Mouse (Mus musculus) midbrain, embryonic 10.5 days (tissue): Measurements from ENCODE around the gene Gm13290. TPM values are rescaled to one million over a fixed set of nuclear protein-coding genes. Genes with fewer than 3 reads are reported as not detected.
"Not testable (repeated sequence)": the region's sequence is repeated elsewhere in the genome, so short reads cannot be mapped to it uniquely, and the experiment has no call there.

ENCODE experiments used
- DNase-seq: peaks from one replicate; pipeline ENCODE4 v3.0.0-alpha.2; 2017; ENCODE audit warnings: low spot score
- H3K27ac ChIP-seq: fragments of 300-500 bp; sonication (generic); replicated peaks from 2 replicates; pipeline ENCODE4 v1.5.1; 2016; ENCODE audit warnings: mild to moderate bottlenecking
- H3K27me3 ChIP-seq: fragments of 300-500 bp; sonication (generic); 2 replicates; pipeline ENCODE4 v1.6.1; 2016; ENCODE audit warnings: low read depth, mild to moderate bottlenecking; ENCODE audit not compliant: poor library complexity, severe bottlenecking
- H3K36me3 ChIP-seq: fragments of 300-500 bp; sonication (generic); 2 replicates; pipeline ENCODE4 v1.6.1; 2016; ENCODE audit warnings: mild to moderate bottlenecking, moderate library complexity
- H3K4me1 ChIP-seq: fragments of 300-500 bp; sonication (generic); 2 replicates; pipeline ENCODE4 v1.6.1; 2016
- H3K4me3 ChIP-seq: fragments of 300-500 bp; sonication (generic); 2 replicates; pipeline ENCODE4 v1.5.1; 2016; ENCODE audit warnings: mild to moderate bottlenecking, moderate library complexity
- H3K9me3 ChIP-seq: fragments of 300-500 bp; sonication (generic); replicated peaks from 2 replicates; pipeline ENCODE4 v1.6.1; 2016; ENCODE audit warnings: mild to moderate bottlenecking
- WGBS: fragments of 180-500 bp; shearing (Covaris S2); methylation state at CpG from one replicate; pipeline ENCODE4 v1.1.7; 2016; 5-methylcytosine and 5-hydroxymethylcytosine counted together
- polyA plus RNA-seq: library from polyadenylated mRNA; unstranded; fragments of >200 nt; fragmentation: Nextera tagmentation; extraction: Ambion mirVana; gene quantifications from 2 replicates; pipeline ENCODE4 v1.2.1, GENCODE M21; 2016

Gene Gm13290
- polyA plus RNA-seq, 1 experiment from 2014 or later, result not detected

DNA sequence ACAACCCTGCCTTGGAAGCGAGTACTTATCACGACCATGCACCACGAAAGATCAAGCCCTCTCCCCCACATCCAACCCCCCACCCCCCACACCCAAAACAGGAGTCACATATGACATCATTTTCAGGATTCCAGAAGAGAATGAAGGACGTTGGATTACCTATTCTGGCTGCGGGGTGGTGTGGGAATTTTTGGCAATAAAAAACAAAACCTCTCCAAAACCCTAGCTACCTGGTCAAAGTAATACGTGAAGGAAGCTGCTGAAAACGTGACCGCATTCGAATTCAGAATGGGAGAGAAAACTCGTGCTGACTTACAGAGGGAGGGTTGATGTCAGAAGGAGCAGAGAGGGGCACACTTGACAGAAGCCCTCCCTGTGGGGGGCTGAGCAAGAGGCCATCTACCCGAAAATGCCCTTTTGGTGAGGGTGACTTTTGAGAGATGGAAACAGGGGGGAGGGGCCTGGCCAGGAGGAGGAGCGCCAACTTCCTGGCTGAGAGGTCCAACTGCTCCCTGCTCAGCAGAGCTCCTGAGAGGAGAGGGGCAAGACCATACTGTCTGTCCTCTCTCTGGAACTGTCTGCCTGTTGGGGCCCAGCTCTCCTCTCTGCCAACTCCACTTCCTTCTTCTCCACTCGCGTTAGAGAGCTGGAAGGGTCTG, 13.9 kb upstream of the Gm13290 start, which contains the start of gene Gm13283:
Gm13283 (plus strand) TSS at position 510 of the 659 bp plus-strand sequence.
- H3K4me3 ChIP-seq, result peak within 1 kb of the TSS; percentile 44
- H3K4me1 ChIP-seq, result peaks cover 17% of the 10 kb centered on the region
- WGBS, result 25% methylated on average over 10 of the region's 14 CpGs
- not testable (repeated sequence) for H3K27ac ChIP-seq, H3K36me3 ChIP-seq, H3K9me3 ChIP-seq, DNase-seq, H3K27me3 ChIP-seq

GRCm38 (mm10) chr4:88760431-88760830, 13.2 kb upstream of the Gm13290 start:
- Histone ChIP-seq H3K4me1 (peaks cover 17% of the 10 kb centered on the region), H3K4me3 (peak overlapping the region; percentile 44)
- not testable (repeated sequence) for H3K27ac ChIP-seq, H3K27me3 ChIP-seq, H3K9me3 ChIP-seq, H3K36me3 ChIP-seq
- peak; percentile 77 for DNase-seq
- WGBS, result under 1% methylated on average over 26 of the region's 28 CpGs

GRCm38 (mm10) chr4:88761776-88762175, 11.9 kb upstream of the Gm13290 start:
- H3K9me3 ChIP-seq, H3K27me3 ChIP-seq, DNase-seq, H3K4me3 ChIP-seq, H3K36me3 ChIP-seq, H3K27ac ChIP-seq: not testable (repeated sequence)
- 66% methylated on average over 6 of the region's 8 CpGs for WGBS
- H3K4me1 ChIP-seq, result peaks cover 10% of the 10 kb centered on the region; the same call in 1 of the 2 replicates

- DNase-seq, H3K36me3 ChIP-seq, H3K27me3 ChIP-seq, H3K9me3 ChIP-seq, H3K4me3 ChIP-seq, H3K27ac ChIP-seq: not testable (repeated sequence)
- WGBS, result 55% methylated on average over 9 of the region's 9 CpGs
- peaks cover 10% of the 10 kb centered on the region; the same call in 1 of the 2 replicates for H3K4me1 ChIP-seq
Observed at GRCm38 (mm10) chr4:88762341-88762740, 11.3 kb upstream of the Gm13290 start.

DNA sequence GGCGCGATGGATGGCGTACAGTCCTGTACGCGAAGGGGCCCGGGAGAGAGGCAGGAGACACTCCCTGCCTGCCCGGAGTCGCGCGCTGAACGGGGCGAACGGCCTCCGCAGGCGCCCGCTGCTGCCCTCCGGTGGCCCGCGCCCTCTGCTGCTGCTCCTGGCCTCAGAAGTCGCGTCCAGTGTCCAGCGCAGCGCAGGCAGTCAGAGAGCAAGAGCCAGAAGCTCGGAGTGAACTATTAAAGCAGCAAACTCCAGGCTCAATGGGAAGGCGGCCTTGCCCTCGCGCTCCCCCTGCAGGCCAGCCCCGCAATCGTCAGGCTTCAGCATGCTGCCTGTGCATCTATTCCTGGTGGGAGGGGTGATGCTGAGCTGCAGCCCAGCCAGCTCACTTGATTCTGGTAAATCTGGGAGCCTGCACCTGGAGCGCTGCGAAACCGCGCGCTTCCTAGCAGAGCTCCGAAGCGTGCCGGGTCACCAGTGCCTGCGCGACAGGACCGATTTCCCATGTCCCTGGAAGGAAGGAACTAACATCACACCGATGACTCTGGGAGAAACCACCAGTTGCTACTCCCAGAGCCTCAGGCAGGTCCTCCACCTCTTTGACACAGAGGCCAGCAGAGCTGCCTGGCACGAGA, 10.1 kb upstream of the Gm13290 start:
- whole genome bisulfite sequencing, result 4% methylated on average over 30 of the region's 42 CpGs
- H3K36me3 ChIP-seq, H3K9me3 ChIP-seq, H3K27me3 ChIP-seq, H3K27ac ChIP-seq: not testable (repeated sequence)
- DNase-seq, result peak; percentile 81
- peak overlapping the region; percentile 41 for H3K4me3 ChIP-seq
- H3K4me1 ChIP-seq, result peaks cover 10% of the 10 kb centered on the region; the same call in 1 of the 2 replicates

DNA sequence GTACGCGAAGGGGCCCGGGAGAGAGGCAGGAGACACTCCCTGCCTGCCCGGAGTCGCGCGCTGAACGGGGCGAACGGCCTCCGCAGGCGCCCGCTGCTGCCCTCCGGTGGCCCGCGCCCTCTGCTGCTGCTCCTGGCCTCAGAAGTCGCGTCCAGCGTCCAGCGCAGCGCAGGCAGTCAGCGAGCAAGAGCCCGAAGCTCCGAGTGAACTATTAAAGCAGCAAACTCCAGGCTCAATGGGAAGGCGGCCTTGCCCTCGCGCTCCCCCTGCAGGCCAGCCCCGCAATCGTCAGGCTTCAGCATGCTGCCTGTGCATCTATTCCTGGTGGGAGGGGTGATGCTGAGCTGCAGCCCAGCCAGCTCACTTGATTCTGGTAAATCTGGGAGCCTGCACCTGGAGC, 3.0 kb downstream of the Gm13290 start, which contains the start of gene Gm13289:
Gm13289 (plus strand) TSS at position 301 of the 400 bp plus-strand sequence.
- not testable (repeated sequence) for H3K27ac ChIP-seq, H3K36me3 ChIP-seq, H3K9me3 ChIP-seq, H3K4me1 ChIP-seq, DNase-seq, H3K4me3 ChIP-seq, H3K27me3 ChIP-seq
- no CpG with 5 or more reads among the region's 29 CpGs for WGBS

DNA sequence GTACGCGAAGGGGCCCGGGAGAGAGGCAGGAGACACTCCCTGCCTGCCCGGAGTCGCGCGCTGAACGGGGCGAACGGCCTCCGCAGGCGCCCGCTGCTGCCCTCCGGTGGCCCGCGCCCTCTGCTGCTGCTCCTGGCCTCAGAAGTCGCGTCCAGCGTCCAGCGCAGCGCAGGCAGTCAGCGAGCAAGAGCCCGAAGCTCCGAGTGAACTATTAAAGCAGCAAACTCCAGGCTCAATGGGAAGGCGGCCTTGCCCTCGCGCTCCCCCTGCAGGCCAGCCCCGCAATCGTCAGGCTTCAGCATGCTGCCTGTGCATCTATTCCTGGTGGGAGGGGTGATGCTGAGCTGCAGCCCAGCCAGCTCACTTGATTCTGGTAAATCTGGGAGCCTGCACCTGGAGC, 5.9 kb downstream of the Gm13290 start, which contains the start of gene Gm13272:
Gm13272 (plus strand) TSS at position 301 of the 400 bp plus-strand sequence.
- not testable (repeated sequence) for H3K4me1 ChIP-seq
- no CpG with 5 or more reads among the region's 29 CpGs for WGBS

GRCm38 (mm10) chr4:88780320-88780719, 6.7 kb downstream of the Gm13290 start:
- WGBS, result 43% methylated on average over 16 of the region's 18 CpGs
- not testable (repeated sequence) for H3K4me1 ChIP-seq, H3K27me3 ChIP-seq, H3K9me3 ChIP-seq, DNase-seq, H3K4me3 ChIP-seq, H3K27ac ChIP-seq, H3K36me3 ChIP-seq

More for the DNA sequence above, 5.9 kb downstream of the Gm13290 start, which contains the start of gene Gm13272:
- H3K4me3 ChIP-seq, H3K27me3 ChIP-seq, H3K9me3 ChIP-seq, H3K27ac ChIP-seq, DNase-seq, H3K36me3 ChIP-seq: not testable (repeated sequence)

GRCm38 (mm10) chr4:88781831-88782230, 8.2 kb downstream of the Gm13290 start, which contains the start of gene Ifnz:
Ifnz (plus strand) TSS chr4:88782131.
- not testable (repeated sequence) for H3K9me3 ChIP-seq, H3K27ac ChIP-seq, H3K4me1 ChIP-seq, DNase-seq, H3K27me3 ChIP-seq, H3K36me3 ChIP-seq
- WGBS, result 28% methylated on average over 5 of the region's 7 CpGs
- H3K4me3 ChIP-seq, result peak within 1 kb of the TSS; percentile 35; the same call in 1 of the 2 replicates

GRCm38 (mm10) chr4:88782335-88782734, 8.7 kb downstream of the Gm13290 start:
- H3K9me3 ChIP-seq, result not testable (repeated sequence)
- H3K4me3 ChIP-seq, result peak overlapping the region; percentile 35; the same call in 1 of the 2 replicates

DNA sequence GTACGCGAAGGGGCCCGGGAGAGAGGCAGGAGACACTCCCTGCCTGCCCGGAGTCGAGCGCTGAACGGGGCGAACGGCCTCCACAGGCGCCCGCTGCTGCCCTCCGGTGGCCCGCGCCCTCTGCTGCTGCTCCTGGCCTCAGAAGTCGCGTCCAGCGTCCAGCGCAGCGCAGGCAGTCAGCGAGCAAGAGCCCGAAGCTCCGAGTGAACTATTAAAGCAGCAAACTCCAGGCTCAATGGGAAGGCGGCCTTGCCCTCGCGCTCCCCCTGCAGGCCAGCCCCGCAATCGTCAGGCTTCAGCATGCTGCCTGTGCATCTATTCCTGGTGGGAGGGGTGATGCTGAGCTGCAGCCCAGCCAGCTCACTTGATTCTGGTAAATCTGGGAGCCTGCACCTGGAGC, 11.8 kb downstream of the Gm13290 start, which contains the start of gene Gm13276:
Gm13276 (plus strand) TSS at position 301 of the 400 bp plus-strand sequence.
- whole genome bisulfite sequencing, result no CpG with 5 or more reads among the region's 27 CpGs
- H3K4me3 ChIP-seq, result not testable (repeated sequence)

More at GRCm38 (mm10) chr4:88782335-88782734, 8.7 kb downstream of the Gm13290 start:
- not testable (repeated sequence) for H3K36me3 ChIP-seq, H3K4me1 ChIP-seq, H3K27ac ChIP-seq, H3K27me3 ChIP-seq, DNase-seq
- WGBS, result 0% methylated on average over 12 of the region's 31 CpGs

GRCm38 (mm10) chr4:88788402-88788801, 14.8 kb downstream of the Gm13290 start, which contains the start of gene Gm13277:
Gm13277 (plus strand) TSS chr4:88788632.
- H3K9me3 ChIP-seq, H3K4me1 ChIP-seq, DNase-seq, H3K27me3 ChIP-seq, H3K27ac ChIP-seq, H3K36me3 ChIP-seq, H3K4me3 ChIP-seq: not testable (repeated sequence)
- 0% methylated on average over 4 of the region's 28 CpGs for WGBS

More for the DNA sequence above, 11.8 kb downstream of the Gm13290 start, which contains the start of gene Gm13276:
- not testable (repeated sequence) for H3K27ac ChIP-seq, H3K9me3 ChIP-seq, H3K4me1 ChIP-seq, DNase-seq, H3K36me3 ChIP-seq, H3K27me3 ChIP-seq

- not testable (repeated sequence) for H3K27ac ChIP-seq, H3K9me3 ChIP-seq, DNase-seq, H3K27me3 ChIP-seq, H3K4me1 ChIP-seq, H3K36me3 ChIP-seq, H3K4me3 ChIP-seq
- WGBS, result no CpG with 5 or more reads among the region's 28 CpGs
Observed at GRCm38 (mm10) chr4:88791250-88791649, 17.6 kb downstream of the Gm13290 start, which contains the start of gene Gm13278. Gm13278 (plus strand) TSS chr4:88791550.
